In genomic region chr6:117862465-117862864, GRCm38 (mm10) we compare ENCODE assay signal across 8 mouse cellular contexts. TPM values are rescaled to one million over a fixed set of nuclear protein-coding genes. Genes with fewer than 3 reads are reported as not detected.
A peak's percentile ranks its signal among the peaks of the same experiment; 100 is the strongest.
DNase-seq lines count a peak whose midpoint lies in the region; ATAC-seq and TF ChIP-seq lines count a peak whose summit lies in the region.

No protein-coding gene starts in this region.

- H3K9ac ChIP-seq in lung, embryonic 14.5 days, result no peak overlapping the region
- no peak overlapping the region for H3K9ac ChIP-seq in forebrain, embryonic 14.5 days (ENCODE audit: low read length)
- peak overlapping the region; percentile 68; the same call in 1 of the 2 replicates for H3K9ac ChIP-seq in liver, embryonic 11.5 days (ENCODE audit: low read depth, low read length)
- no peak overlapping the region for H3K9ac ChIP-seq in stomach, embryonic 14.5 days (replicated peaks; ENCODE audit: low read depth, low read length)

- WGBS in lung, embryonic 14.5 days, result 76% methylated on average over 8 of the region's 8 CpGs
- WGBS in forebrain, embryonic 14.5 days, result 81% methylated on average over 8 of the region's 8 CpGs
- WGBS in liver, embryonic 11.5 days, result 48% methylated on average over 8 of the region's 8 CpGs
- whole genome bisulfite sequencing in stomach, embryonic 14.5 days, result 82% methylated on average over 8 of the region's 8 CpGs

- no peaks in the 10 kb centered on the region for H3K36me3 ChIP-seq in lung, embryonic 14.5 days (ENCODE audit: insufficient read depth)
- H3K36me3 ChIP-seq in forebrain, embryonic 14.5 days (ENCODE audit: control insufficient read depth, insufficient read depth, low read length), result no peaks in the 10 kb centered on the region
- no peaks in the 10 kb centered on the region for H3K36me3 ChIP-seq in liver, embryonic 11.5 days (ENCODE audit: control insufficient read depth, insufficient read depth, low read length)
- no peaks in the 10 kb centered on the region for H3K36me3 ChIP-seq in stomach, embryonic 14.5 days (ENCODE audit: control insufficient read depth, insufficient read depth, low read length)

- no peak for ATAC-seq in lung, embryonic 14.5 days (ENCODE audit: insufficient read depth)
- peak; percentile 8; the same call in 1 of the 2 replicates for ATAC-seq in forebrain, embryonic 14.5 days
- ATAC-seq in liver, embryonic 11.5 days (replicated peaks; ENCODE audit: low FRiP score), result peak; percentile 82
- ATAC-seq in stomach, embryonic 14.5 days (ENCODE audit: insufficient number of reproducible peaks, insufficient read depth, low FRiP score, low read depth), result no peak

- no peaks in the 10 kb centered on the region for H3K27me3 ChIP-seq in lung, embryonic 14.5 days (ENCODE audit: insufficient read depth, low read length)
- no peaks in the 10 kb centered on the region for H3K27me3 ChIP-seq in forebrain, embryonic 14.5 days (replicated peaks; ENCODE audit: control insufficient read depth, insufficient read depth, low read length)
- no peaks in the 10 kb centered on the region for H3K27me3 ChIP-seq in liver, embryonic 11.5 days (replicated peaks; ENCODE audit: control insufficient read depth, insufficient read depth, low read length)
- no peaks in the 10 kb centered on the region for H3K27me3 ChIP-seq in stomach, embryonic 14.5 days (ENCODE audit: control insufficient read depth, insufficient read depth, low read length)

- H3K4me3 ChIP-seq in lung, embryonic 14.5 days (ENCODE audit: low read depth, low read length), result peak overlapping the region; percentile 64; the same call in 1 of the 2 replicates
- peak overlapping the region; percentile 75 for H3K4me3 ChIP-seq in forebrain, embryonic 14.5 days (ENCODE audit: low read depth, low read length)
- peak overlapping the region; percentile 73 for H3K4me3 ChIP-seq in liver, embryonic 11.5 days (ENCODE audit: low read depth, low read length)
- no peak overlapping the region for H3K4me3 ChIP-seq in stomach, embryonic 14.5 days (ENCODE audit: low read depth, low read length)

- H3K9me3 ChIP-seq in lung, embryonic 14.5 days (ENCODE audit: low read depth, low read length), result no peaks in the 10 kb centered on the region
- H3K9me3 ChIP-seq in forebrain, embryonic 14.5 days (replicated peaks; ENCODE audit: control insufficient read depth, low read length), result no peaks in the 10 kb centered on the region
- no peaks in the 10 kb centered on the region for H3K9me3 ChIP-seq in liver, embryonic 11.5 days (ENCODE audit: control insufficient read depth, low read length)
- H3K9me3 ChIP-seq in stomach, embryonic 14.5 days (ENCODE audit: control insufficient read depth, low read depth, low read length), result no peaks in the 10 kb centered on the region

- no peak overlapping the region for H3K27ac ChIP-seq in lung, embryonic 14.5 days (ENCODE audit: low read depth)
- H3K27ac ChIP-seq in forebrain, embryonic 14.5 days (ENCODE audit: low read depth, low read length), result no peak overlapping the region
- H3K27ac ChIP-seq in liver, embryonic 11.5 days (ENCODE audit: low read depth, low read length), result no peak overlapping the region
- H3K27ac ChIP-seq in stomach, embryonic 14.5 days (ENCODE audit: low read length), result no peak overlapping the region

- DNase-seq in lung, embryonic 14.5 days, result no peak
- no peak for DNase-seq in lung, postnatal 25 days (ENCODE audit: low spot score)
- no peak for DNase-seq in forebrain, embryonic 14.5 days (ENCODE audit: low spot score)
- DNase-seq in liver, embryonic 11.5 days (ENCODE audit: low spot score), result no peak
- no peak for DNase-seq in gastrocnemius, postnatal 10 days
- no peak for DNase-seq in left cerebral cortex, adult 18-20 months (ENCODE audit: low spot score in 2 of 2)
- DNase-seq in spleen, adult 12 weeks (ENCODE audit: low spot score), result no peak

- H3K4me2 ChIP-seq in lung, embryonic 14.5 days, result peak overlapping the region; percentile 80
- H3K4me2 ChIP-seq in forebrain, embryonic 14.5 days (ENCODE audit: low read length), result peak overlapping the region; percentile 85
- peak overlapping the region; percentile 97 for H3K4me2 ChIP-seq in liver, embryonic 11.5 days
- peak overlapping the region; percentile 80 for H3K4me2 ChIP-seq in stomach, embryonic 14.5 days (replicated peaks; ENCODE audit: low read depth, low read length)

- H3K4me1 ChIP-seq in lung, embryonic 14.5 days (ENCODE audit: insufficient read depth), result peaks cover 6% of the 10 kb centered on the region; the same call in 1 of the 2 replicates
- H3K4me1 ChIP-seq in forebrain, embryonic 14.5 days (ENCODE audit: control insufficient read depth, insufficient read depth, low read length), result peaks cover 7% of the 10 kb centered on the region
- H3K4me1 ChIP-seq in liver, embryonic 11.5 days (replicated peaks; ENCODE audit: control insufficient read depth, insufficient read depth, low read length), result 0 out of 2 replicates have a peak, but pooled peaks cover 4% of the 10 kb centered on the region
- no peaks in the 10 kb centered on the region for H3K4me1 ChIP-seq in stomach, embryonic 14.5 days (ENCODE audit: control insufficient read depth, insufficient read depth, low read length)

- no peak for TF ChIP-seq CTCF in lung, embryonic 14.5 days (IDR thresholded peaks at IDR 0.05; ENCODE audit: low read depth)

RNA-seq across cellular contexts. Expression of gene Zfp239, which starts 0.6 kb away (rescaled TPM):
- 9.3 and 12.3 TPM in 2 replicates for polyA plus RNA-seq in lung, embryonic 14.5 days (2014; fragmentation: Nextera tagmentation; extraction: Ambion mirVana)
- polyA plus RNA-seq in forebrain, embryonic 14.5 days (2014; fragmentation: Nextera tagmentation; extraction: Ambion mirVana), result 14.9 and 15.3 TPM in 2 replicates
- 8.2 and 8.7 TPM in 2 replicates for polyA plus RNA-seq in liver, embryonic 11.5 days (2014; fragmentation: Nextera tagmentation; extraction: Ambion mirVana)
- polyA plus RNA-seq in stomach, embryonic 14.5 days (2014; fragmentation: Nextera tagmentation; extraction: Ambion mirVana), result 7.1 and 7.6 TPM in 2 replicates
- total RNA-seq in gastrocnemius, postnatal 10 days (2021), result under 1 TPM; 0.23 to 0.95 TPM
- total RNA-seq in left cerebral cortex, adult 18-20 months (2021), result 10 to 100 TPM; 44.7 to 49.1 TPM

RNA-seq across cellular contexts. Expression of gene Zfp637, which starts 21.5 kb away (rescaled TPM):
- polyA plus RNA-seq in lung, embryonic 14.5 days (2014; fragmentation: Nextera tagmentation; extraction: Ambion mirVana), result 151 and 160 TPM in 2 replicates
- 244 and 252 TPM in 2 replicates for polyA plus RNA-seq in forebrain, embryonic 14.5 days (2014; fragmentation: Nextera tagmentation; extraction: Ambion mirVana)
- polyA plus RNA-seq in liver, embryonic 11.5 days (2014; fragmentation: Nextera tagmentation; extraction: Ambion mirVana), result 81.0 and 82.3 TPM in 2 replicates
- polyA plus RNA-seq in stomach, embryonic 14.5 days (2014; fragmentation: Nextera tagmentation; extraction: Ambion mirVana), result 126 and 141 TPM in 2 replicates
- 10 to 100 TPM; 31.8 to 32.9 TPM for total RNA-seq in gastrocnemius, postnatal 10 days (2021)
- total RNA-seq in left cerebral cortex, adult 18-20 months (2021), result 10 to 100 TPM; 54.7 to 55.8 TPM

RNA-seq across cellular contexts. Expression of gene Hnrnpf, which starts 37.7 kb away (rescaled TPM):
- polyA plus RNA-seq in lung, embryonic 14.5 days (2014; fragmentation: Nextera tagmentation; extraction: Ambion mirVana), result 803 and 809 TPM in 2 replicates
- polyA plus RNA-seq in forebrain, embryonic 14.5 days (2014; fragmentation: Nextera tagmentation; extraction: Ambion mirVana), result 410 and 433 TPM in 2 replicates
- polyA plus RNA-seq in liver, embryonic 11.5 days (2014; fragmentation: Nextera tagmentation; extraction: Ambion mirVana), result 960 and 1,037 TPM in 2 replicates
- polyA plus RNA-seq in stomach, embryonic 14.5 days (2014; fragmentation: Nextera tagmentation; extraction: Ambion mirVana), result 685 and 701 TPM in 2 replicates
- total RNA-seq in gastrocnemius, postnatal 10 days (2021), result 100 to 1,000 TPM; 199 to 227 TPM
- total RNA-seq in left cerebral cortex, adult 18-20 months (2021), result 100 to 1,000 TPM; 112 to 144 TPM

Comparison
In these comparisons a context has a peak if more than half of its experiments do, and no peak if none do; other contexts are left out.
1. ATAC-seq: peak in forebrain, embryonic 14.5 days (single experiment) and liver, embryonic 11.5 days (single experiment); none in lung, embryonic 14.5 days (single experiment) and stomach, embryonic 14.5 days (single experiment).
2. Peak in every context shown above with its lines, with median percentiles within 50 percentile points of each other: H3K4me2 ChIP-seq.